ENCODE assay signal across 13 mouse cellular contexts in the genomic region with DNA sequence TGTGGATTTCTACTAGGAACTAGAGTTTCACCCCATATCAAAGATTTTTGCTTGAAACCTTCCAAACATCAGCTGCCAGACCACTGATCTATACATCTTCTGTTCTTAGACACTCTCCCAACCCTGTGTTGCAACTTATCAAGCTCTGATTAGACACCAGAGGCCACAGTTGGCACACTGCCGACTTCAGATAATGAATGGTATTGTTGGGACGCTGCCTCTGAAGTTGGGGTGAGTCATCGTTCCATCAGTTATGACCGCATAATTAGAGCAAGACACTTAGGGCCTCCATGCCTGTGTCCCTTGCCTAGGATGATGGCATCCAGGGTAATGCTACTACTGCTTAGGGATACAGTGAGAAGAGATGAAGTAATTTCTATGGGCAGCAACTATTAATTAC.
DNase-seq lines count a peak whose midpoint lies in the region; ATAC-seq and TF ChIP-seq lines count a peak whose summit lies in the region.
"Had no signal": no experiment of that assay in that cellular context is flagged by ENCODE, and none has a peak within 500 bp of the region (broad histone marks: within the 10 kb centered on the region; RNA-seq: fewer than 3 reads in every experiment).

No protein-coding gene starts in this region.

- H3K9me3 ChIP-seq in heart, postnatal 0 days (replicated peaks; ENCODE audit: control insufficient read depth, low read length), result no peaks in the 10 kb centered on the region
- H3K9me3 ChIP-seq in heart, embryonic 11.5 days (replicated peaks; ENCODE audit: control insufficient read depth, low read length), result no peaks in the 10 kb centered on the region
- H3K9me3 ChIP-seq: hindbrain, embryonic 13.5 days; lung, embryonic 15.5 days; midbrain, embryonic 10.5 days had no signal

- TF ChIP-seq CTCF in heart, postnatal 0 days (IDR thresholded peaks at IDR 0.05; ENCODE audit: low read depth), result no peak

- 22% methylated on average over 4 of the region's 4 CpGs for WGBS in heart, postnatal 0 days
- WGBS in heart, embryonic 11.5 days (ENCODE audit: insufficient replicate concordance), result 57% methylated on average over 4 of the region's 4 CpGs

- H3K27ac ChIP-seq in heart, postnatal 0 days (ENCODE audit: low read depth), result no peak overlapping the region
- no peak overlapping the region for H3K27ac ChIP-seq in heart, embryonic 11.5 days (ENCODE audit: low read depth, low read length)
- H3K27ac ChIP-seq: hindbrain, embryonic 13.5 days; lung, embryonic 15.5 days; midbrain, embryonic 10.5 days had no signal

- no peaks in the 10 kb centered on the region for H3K36me3 ChIP-seq in heart, postnatal 0 days (replicated peaks; ENCODE audit: control insufficient read depth, insufficient read depth, low read length)
- H3K36me3 ChIP-seq in heart, embryonic 11.5 days (ENCODE audit: control insufficient read depth, insufficient read depth, low read length), result no peaks in the 10 kb centered on the region
- H3K36me3 ChIP-seq: hindbrain, embryonic 13.5 days; lung, embryonic 15.5 days; midbrain, embryonic 10.5 days had no signal

- H3K9ac ChIP-seq in heart, postnatal 0 days (replicated peaks; ENCODE audit: low read depth, low read length), result no peak overlapping the region
- H3K9ac ChIP-seq in heart, embryonic 11.5 days (ENCODE audit: low read depth, low read length), result no peak overlapping the region
- H3K9ac ChIP-seq: hindbrain, embryonic 13.5 days; lung, embryonic 15.5 days had no signal

- H3K4me3 ChIP-seq in heart, postnatal 0 days (ENCODE audit: low read depth, low read length), result no peak overlapping the region
- H3K4me3 ChIP-seq in heart, embryonic 11.5 days (ENCODE audit: low read depth, low read length), result no peak overlapping the region
- H3K4me3 ChIP-seq: hindbrain, embryonic 13.5 days; lung, embryonic 15.5 days; midbrain, embryonic 10.5 days had no signal

- no peaks in the 10 kb centered on the region for H3K4me1 ChIP-seq in heart, postnatal 0 days (ENCODE audit: control insufficient read depth, insufficient read depth)
- no peaks in the 10 kb centered on the region for H3K4me1 ChIP-seq in heart, embryonic 11.5 days (ENCODE audit: control insufficient read depth, insufficient read depth, low read length)
- H3K4me1 ChIP-seq: hindbrain, embryonic 13.5 days; lung, embryonic 15.5 days; midbrain, embryonic 10.5 days had no signal

- ATAC-seq in heart, postnatal 0 days (ENCODE audit: insufficient read depth, low read depth), result no peak
- no peak for ATAC-seq in heart, embryonic 11.5 days (replicated peaks; ENCODE audit: insufficient number of reproducible peaks, low FRiP score, low TSS enrichment)

- peak; percentile 8 for DNase-seq in heart, postnatal 0 days (ENCODE audit: low spot score)
- DNase-seq in ovary, adult 18-20 months (ENCODE audit: low spot score), result peak; percentile 19
- no peak for DNase-seq in ovary, postnatal 36 days (ENCODE audit: low spot score)
- DNase-seq in adipocyte (ENCODE audit: low spot score), result peak; percentile 4
- DNase-seq in retina, postnatal 7 days (ENCODE audit: low read depth, low spot score), result peak; percentile 32
- no peak for DNase-seq in kidney, postnatal 36 days
- DNase-seq: kidney, adult 9 months; thymus, adult 2 months had no signal

- no peak for TF ChIP-seq EP300 in heart, postnatal 0 days (IDR thresholded peaks at IDR 0.05; ENCODE audit: low read depth)

- no peak overlapping the region for H3K4me2 ChIP-seq in heart, postnatal 0 days (ENCODE audit: low read depth, low read length)
- no peak overlapping the region for H3K4me2 ChIP-seq in heart, embryonic 11.5 days
- H3K4me2 ChIP-seq: hindbrain, embryonic 13.5 days; lung, embryonic 15.5 days had no signal

- no peaks in the 10 kb centered on the region for H3K27me3 ChIP-seq in heart, postnatal 0 days (ENCODE audit: control insufficient read depth, insufficient read depth, low read length)
- H3K27me3 ChIP-seq in heart, embryonic 11.5 days (ENCODE audit: control insufficient read depth, insufficient read depth, low read length), result no peaks in the 10 kb centered on the region
- H3K27me3 ChIP-seq: CH12.LX; hindbrain, embryonic 13.5 days; lung, embryonic 15.5 days had no signal

Comparison
In these comparisons a context has a peak if more than half of its experiments do, and no peak if none do; other contexts are left out.
1. DNase-seq: peak in heart, postnatal 0 days (single experiment), ovary, adult 18-20 months (single experiment), adipocyte (single experiment) and retina, postnatal 7 days (single experiment); none in ovary, postnatal 36 days (single experiment) and kidney, postnatal 36 days (0 of 2).